In the genomic region with DNA sequence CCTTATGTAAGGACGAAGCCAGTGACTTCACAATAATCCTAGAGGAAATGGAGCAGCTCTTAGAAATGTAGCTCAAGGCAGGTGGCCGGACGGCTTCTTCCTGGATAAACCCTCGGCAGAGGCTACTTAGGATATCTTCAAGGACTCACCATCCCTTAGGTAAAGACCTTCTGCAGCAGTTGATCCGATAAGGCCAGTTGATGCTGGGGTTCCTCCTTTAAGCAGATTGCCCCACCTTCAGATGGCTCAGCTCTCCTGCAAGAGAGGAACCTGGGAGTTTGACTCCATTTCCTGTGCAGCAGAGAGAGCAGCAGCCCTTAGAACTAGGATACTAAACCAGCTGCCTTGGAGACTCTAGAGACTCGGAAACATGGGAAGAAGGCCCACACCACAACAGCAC, we compare ENCODE assay signal across 26 mouse cellular contexts. TPM values are rescaled to one million over a fixed set of nuclear protein-coding genes. Genes with fewer than 3 reads are reported as not detected.
"Had no signal": no experiment of that assay in that cellular context is flagged by ENCODE, and none has a peak within 500 bp of the region (broad histone marks: within the 10 kb centered on the region; RNA-seq: fewer than 3 reads in every experiment).

No protein-coding gene starts in this region.

- H3K9me3 ChIP-seq: heart, embryonic 13.5 days; heart, embryonic 15.5 days; hindbrain, embryonic 13.5 days; hindbrain, embryonic 15.5 days; kidney, embryonic 15.5 days; limb, embryonic 10.5 days; limb, embryonic 12.5 days; liver, embryonic 13.5 days had no signal

- H3K27me3 ChIP-seq: heart, embryonic 13.5 days; heart, embryonic 15.5 days; hindbrain, embryonic 13.5 days; hindbrain, embryonic 15.5 days; kidney, embryonic 15.5 days; limb, embryonic 12.5 days; liver, embryonic 13.5 days had no signal

- H3K4me3 ChIP-seq: heart, adult 2 months; heart, embryonic 13.5 days; heart, embryonic 15.5 days; hindbrain, embryonic 13.5 days; hindbrain, embryonic 15.5 days; kidney, embryonic 15.5 days; limb, embryonic 10.5 days; limb, embryonic 12.5 days; liver, embryonic 13.5 days had no signal

- DNase-seq: gastrocnemius, postnatal 14 days; gastrocnemius, postnatal 36 days; heart, adult 11 months; heart, adult 2 months; heart, postnatal 14 days; heart, postnatal 36 days; kidney, adult 11 months; kidney, adult 2 months; kidney, adult 9 months; kidney, postnatal 14 days; kidney, postnatal 36 days; layer of hippocampus, adult 9-11 months; layer of hippocampus, postnatal 36 days; liver; liver, embryonic 13.5 days had no signal

- H3K36me3 ChIP-seq: hindbrain, embryonic 15.5 days had no signal

- H3K9ac ChIP-seq: heart, embryonic 13.5 days; heart, embryonic 15.5 days; hindbrain, embryonic 13.5 days; hindbrain, embryonic 15.5 days; kidney, embryonic 15.5 days; limb, embryonic 12.5 days; liver, embryonic 13.5 days had no signal

- ATAC-seq: hindbrain, postnatal 0 days; intestine, embryonic 16.5 days had no signal

- H3K27ac ChIP-seq: heart, adult 2 months; heart, embryonic 13.5 days; heart, embryonic 15.5 days; hindbrain, embryonic 13.5 days; hindbrain, embryonic 15.5 days; hindbrain, postnatal 0 days; kidney, embryonic 15.5 days; kidney, postnatal 0 days; limb, embryonic 10.5 days; limb, embryonic 12.5 days; liver, embryonic 13.5 days had no signal

- H3K4me1 ChIP-seq: hindbrain, embryonic 13.5 days; hindbrain, embryonic 15.5 days; limb, embryonic 10.5 days; limb, embryonic 12.5 days had no signal

RNA-seq across cellular contexts. Expression of gene Disp2, which starts 54.5 kb away (rescaled TPM):
- total RNA-seq: gastrocnemius, postnatal 36 days; hematopoietic stem cell, adult 5-6 weeks had no signal
